Mouse (Mus musculus): ENCODE measurements around the gene Wdfy1.

Gene Wdfy1

DNA sequence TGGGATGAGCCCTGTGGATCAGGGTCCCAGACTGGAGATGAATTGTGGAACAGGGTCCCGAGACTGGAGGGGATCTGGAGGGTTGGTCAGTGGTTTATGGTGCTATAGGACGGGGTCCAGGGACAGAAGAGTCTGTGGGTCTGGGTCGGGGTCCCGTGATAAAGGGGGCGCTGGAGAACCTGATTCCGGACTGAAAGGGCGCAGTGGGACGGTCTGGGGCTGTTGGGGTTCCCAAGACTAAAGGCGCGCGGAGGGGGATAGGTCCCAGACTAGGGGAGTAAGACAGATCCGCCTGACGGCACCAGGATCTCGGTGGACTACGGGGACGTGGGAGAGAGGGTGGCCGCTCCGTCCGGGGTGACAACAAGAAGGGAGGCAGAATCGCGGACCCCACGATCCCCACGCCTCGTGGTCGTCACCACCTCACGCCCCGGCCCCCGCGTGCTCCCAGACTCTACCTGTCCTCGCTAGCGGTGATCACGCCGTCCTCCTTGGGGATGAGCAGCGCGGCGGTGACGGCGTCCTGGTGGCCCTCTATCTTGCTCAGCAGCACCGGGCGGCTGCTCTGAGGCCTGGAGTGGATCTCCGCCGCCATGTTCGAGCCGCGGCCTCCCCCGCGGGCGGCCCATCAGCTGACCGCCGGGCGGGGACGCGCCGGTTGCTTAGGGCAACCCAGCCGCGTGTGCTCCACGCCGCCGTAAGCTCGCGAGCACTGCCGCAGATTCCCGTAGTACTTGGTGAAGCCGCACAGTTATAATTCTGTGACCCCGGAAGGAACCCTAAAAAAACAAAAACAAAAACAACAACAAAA, 14.6 kb downstream of the Wdfy1 start:
- no peak for DNase-seq (ENCODE audit: low read depth)

DNA sequence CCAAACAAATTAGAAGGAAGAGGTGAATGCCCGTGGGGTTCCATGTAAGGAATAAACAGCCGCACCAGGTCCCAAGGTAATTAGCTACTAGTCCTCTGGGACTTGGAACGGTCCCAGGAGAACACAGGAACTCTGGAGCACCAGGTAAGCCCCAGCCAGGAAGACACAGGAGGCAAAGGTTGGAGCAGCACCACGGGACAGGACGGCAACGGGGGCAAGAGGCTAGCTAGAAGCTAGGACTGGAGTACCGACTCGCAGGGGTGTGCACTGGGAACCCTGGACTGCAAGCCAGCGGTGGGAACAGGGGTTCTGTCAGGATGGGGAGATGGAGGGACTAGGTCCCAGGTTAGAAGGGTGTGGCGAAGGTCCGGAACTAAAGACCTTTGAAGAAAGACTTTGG, 15.3 kb downstream of the Wdfy1 start:
- DNase-seq (ENCODE audit: low read depth): no peak

DNA sequence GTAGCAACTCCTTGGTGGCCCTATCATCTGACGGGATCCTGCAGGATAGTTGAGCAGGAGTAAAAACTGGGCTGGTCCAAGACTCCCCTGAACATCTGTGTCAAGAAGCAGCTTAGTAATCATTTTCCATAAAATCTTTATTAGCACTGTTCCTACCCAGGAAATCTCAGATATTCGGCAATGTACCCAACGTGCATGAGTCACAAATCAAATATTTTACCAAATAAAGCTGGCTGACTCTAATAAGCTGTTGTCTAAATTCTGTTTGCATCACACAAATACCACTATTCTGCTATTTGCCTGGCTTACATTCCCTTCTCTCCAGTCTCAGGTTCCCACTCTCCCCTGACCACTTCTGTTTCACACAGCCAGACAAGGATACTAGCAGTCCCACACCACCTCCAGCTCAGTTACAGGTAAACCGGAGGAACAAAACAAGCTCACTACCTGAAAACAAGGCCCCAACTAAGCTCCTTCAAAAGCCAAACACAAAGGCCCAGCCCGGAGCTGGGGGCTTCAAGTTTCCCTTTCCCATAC, 16.4 kb downstream of the Wdfy1 start:
- no peak for DNase-seq (ENCODE audit: low read depth)

DNA sequence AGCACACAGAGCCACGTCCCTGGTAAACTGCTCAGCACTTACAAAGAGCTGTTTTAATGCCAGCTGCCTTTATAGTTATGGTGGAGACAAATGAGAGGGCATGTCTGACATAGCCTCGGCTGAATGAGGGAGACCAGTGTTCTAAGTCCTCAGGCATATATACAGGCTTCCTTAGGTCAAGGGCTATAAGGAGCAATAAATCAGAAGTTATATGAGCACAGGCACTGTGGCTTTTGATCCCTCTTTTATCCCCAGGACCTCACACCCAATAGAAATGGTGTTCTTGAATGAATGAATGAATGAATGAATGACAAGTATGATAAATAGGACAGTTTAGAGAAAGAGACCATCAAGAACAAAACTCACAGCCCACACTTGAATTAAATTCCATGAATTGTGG, 16.9 kb downstream of the Wdfy1 start:
- no peak for DNase-seq (ENCODE audit: low read depth)

DNA sequence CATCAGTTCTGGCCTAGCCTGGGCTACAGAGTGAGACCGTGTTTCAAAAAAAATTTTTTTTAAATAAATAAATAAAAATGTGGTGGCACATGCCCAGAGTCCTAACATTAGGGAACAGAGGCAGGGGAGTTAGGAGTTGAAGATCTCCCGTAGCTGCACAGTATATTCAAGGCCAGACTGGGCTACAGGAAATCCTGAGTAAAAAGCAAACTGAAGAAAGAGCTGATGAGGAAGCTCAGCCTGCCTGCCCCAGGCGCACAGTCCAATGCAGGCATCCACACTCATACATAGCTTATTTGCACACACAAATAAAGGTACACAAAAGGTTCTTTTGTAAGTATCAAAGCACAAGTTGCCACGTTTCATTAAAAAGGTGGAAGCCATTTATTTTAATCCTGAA, 18.3 kb downstream of the Wdfy1 start:
- DNase-seq (ENCODE audit: low read depth): no peak

DNA sequence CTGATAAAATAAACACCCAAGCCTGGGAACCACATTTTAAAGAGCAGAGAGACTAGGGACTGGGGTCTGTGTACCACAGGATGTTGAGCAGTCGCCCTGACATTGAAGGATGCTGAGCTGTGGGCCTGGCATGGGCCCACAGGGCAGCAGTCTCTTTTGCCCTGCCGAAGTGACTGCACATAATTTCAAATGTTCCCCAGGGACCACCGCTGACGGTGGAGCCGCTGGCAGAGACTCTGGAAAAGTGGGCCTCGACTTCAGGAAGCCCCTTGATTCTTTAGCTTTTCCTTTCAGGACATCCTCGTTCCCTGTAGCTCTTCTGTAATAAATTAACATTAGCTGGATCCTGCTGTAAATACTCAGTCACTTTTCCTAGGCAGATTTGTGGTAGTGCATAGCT, 18.8 kb downstream of the Wdfy1 start:
- DNase-seq (ENCODE audit: low read depth): no peak

DNA sequence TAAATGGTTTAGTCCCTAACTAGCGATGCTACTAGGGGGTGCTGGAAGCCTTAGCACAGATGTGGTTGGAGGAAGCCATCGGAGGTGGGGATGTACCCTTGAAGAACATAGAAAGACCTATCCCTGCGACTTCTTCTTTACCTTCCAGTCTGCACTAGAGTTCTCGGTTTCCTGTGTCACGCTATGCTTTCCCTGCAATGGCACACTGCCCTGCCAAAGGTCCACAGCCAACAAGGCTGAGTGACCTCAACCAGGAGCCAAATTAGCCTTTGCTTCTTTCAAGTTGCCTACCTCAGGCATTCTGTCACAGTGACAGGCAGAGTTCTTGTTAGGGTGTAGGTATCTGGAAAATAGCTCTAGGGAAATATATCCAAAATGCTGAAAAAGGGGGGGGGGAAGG, 19.5 kb downstream of the Wdfy1 start:
- no peak for DNase-seq (ENCODE audit: low read depth)

DNA sequence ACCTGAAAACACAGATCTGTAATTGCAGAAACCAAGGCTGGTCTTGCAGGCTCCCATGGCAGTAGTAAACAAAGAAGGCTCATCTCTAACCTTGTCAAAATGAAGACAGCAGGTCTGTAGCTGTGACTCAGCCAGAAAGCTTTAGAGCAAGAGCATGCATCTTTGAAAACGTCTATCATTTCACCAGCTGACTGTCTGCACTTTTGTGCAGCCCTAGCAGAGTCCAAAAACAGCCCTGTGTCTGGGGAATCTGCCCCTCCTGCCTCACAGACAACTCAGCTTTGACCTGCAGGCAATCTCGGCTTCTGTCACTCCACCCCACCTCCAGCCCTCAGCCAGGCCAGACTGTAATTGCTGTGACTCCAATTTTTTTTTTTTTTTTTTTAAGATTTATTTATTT, 20.6 kb downstream of the Wdfy1 start:
- no peak for DNase-seq (ENCODE audit: low read depth)

DNA sequence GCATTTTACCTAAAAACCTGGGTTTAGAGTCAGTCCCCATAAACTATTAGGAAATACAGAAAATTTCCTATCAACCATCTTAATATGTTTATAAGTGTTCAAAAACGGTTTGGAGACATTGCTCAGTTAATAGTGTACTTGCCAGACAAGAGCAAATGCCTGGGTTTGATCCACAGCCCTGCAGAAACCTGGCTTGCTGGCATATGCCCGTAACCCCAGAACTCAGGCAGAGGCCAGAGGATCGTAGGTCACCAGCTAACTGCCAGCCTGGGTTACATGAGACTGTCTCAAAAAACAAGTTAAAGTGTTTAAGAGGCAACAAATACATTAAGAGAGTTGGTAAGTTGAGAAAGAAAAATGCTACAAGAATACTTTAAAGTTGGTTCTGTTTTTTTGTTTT, 21.0 kb downstream of the Wdfy1 start:
- no peak for DNase-seq (ENCODE audit: low read depth)

DNA sequence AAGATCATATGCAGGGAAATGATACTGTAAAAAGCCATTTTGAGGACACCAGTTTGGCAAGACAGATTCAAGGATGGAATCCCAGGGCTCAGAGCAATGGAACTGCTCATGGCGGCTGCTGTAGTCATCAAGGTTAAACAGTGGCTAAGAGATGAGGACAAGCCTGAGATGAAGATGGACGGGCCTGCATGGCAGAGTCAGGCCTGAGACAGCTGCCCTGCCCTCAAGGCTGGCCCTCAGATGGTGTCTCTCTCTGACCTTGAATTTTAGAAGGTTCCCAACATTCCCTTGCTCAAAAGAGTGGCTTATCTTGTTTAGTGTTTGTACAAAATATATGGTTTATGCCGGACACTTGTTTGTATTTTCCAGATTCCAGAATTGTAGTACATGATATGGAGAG, 22.5 kb downstream of the Wdfy1 start:
- DNase-seq (ENCODE audit: low read depth): no peak

DNA sequence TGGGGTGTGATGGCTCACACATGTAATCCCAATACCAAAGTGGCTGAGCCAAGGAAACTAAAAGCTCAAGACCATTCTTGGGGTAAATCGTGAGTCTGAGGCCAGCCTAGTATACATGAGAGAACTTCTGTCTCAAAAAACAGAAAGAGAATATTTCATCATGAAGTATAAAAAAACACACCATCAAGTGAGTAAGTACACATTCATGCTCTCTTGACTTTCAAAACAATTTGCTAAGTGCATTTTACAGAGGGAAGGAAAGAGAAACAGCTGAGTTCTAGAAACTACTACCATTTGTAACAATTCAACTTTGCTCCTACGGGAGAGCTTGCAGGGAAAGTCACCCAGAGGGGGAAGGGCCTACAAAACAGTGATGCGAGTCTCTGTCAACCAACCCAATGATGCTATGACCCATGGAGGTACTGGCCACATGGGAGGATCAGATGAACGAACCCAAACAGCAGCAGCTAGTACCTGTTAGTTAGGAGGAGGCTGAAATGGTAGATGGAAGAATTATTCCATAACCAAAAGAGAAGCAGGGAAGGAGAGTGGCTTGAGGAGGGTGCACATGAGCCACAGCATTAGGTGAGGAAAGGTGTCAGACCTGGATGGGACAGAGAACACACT, 23.1 kb downstream of the Wdfy1 start:
- no peak for DNase-seq (ENCODE audit: low read depth)

DNA sequence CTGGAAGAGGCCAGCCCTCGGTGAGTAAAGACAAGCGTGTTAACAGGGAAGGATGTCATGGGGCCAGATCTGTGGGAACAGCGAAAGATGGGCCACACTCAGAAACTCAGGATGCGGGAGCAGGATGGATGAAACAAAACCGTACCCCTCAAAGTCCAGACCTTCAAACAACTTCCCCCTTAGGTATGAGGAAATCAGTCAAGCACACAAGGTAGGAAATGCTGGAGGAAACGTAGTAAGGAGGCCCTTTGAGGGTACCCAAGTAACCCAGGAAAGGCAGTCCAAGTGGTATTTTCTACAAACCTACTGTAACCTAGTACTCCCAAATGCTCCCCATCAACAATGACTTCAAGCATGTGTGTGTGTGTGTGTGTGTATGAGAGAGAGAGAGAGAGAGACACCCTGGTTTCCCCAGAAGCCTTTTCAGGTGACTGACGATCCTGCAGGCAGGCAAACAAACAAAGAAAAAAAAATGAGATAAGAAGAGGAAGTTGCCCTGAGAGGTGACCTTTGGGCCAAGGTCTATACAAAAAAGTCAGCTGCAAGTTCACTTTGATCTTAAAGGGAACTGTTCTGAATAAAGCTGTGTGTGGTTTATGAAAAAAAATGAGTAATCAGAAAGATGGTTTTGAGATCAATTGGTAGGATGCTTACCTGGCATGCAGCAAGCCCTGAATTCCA, 23.8 kb downstream of the Wdfy1 start:
- DNase-seq (ENCODE audit: low read depth): no peak

DNA sequence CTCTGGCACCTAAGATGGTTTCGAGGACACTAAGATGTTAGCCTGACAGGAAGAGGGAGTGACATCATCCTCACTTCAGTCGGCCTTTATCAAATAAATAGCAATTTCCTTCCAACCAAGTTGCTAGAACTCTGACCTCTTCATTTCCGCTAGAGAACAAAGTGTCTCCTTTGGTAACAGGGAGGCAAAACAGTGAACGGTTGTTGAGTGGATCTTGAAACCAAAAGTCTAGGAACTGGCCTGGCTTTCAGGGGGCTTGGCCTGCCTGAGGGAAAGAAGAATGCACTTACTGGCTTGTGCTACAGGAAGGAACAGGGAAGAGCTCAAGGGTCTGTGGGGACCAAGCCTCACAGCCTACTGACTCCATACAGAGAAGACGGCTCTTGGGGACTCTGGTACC, 24.8 kb downstream of the Wdfy1 start:
- no peak for DNase-seq (ENCODE audit: low read depth)

DNA sequence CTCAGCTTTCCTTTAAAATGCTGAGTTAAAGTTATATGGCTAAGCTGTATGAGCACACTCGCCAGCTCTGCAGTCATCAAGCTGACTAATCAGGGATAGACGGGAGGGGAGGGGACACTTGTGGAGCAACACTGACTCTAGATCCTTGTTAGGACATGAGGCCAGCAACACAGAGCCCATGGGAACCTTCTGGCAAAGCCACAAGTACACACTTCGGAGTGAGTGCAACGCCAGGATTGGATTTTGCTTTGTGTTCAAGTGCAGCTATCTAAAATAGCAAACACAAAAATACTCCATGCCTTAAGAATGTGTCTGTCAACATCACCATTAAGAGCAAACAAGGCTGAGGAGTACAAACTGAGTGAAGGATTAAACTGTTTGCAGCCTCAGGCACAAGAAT, 29.9 kb downstream of the Wdfy1 start:
- peak; percentile 66 for DNase-seq (ENCODE audit: low read depth)

DNA sequence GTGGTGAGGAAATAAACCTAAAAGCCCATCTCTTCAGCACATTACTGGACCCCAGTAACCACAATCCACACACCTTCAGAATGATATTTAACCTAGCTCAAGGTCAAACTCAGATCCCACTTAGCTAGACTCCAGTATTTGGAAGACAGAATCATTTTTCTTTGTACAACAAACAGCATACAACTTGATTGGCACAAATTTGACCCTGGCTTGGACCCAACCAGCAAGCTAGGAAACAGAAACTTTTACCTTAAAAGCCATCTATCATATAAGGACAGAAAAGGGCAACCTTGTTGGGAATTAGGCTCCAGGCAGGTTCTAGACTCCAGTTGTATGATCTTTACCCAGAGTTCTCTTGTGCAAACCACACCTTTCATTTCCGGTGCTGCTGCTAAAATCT, 32.6 kb downstream of the Wdfy1 start:
- no peak for DNase-seq (ENCODE audit: low read depth)

DNA sequence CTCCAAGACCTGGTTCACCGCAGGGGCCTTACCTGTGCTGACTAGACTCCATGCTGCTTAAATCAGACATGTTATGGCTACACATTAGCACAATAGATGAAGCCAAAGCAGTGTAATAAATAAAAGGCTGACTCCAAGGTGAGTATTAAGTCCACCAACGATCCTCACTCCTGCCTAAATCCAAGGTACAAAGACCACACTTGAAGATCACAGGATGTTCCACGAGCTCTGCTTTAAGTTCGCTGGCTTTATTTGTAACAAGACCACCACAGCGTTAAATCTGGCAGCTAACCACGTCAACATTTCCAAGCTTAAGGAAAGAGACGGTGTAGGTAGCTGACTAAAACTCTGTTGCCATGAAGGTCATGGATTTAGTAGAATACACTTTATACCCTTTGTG, 33.0 kb downstream of the Wdfy1 start:
- DNase-seq (ENCODE audit: low read depth): no peak

DNA sequence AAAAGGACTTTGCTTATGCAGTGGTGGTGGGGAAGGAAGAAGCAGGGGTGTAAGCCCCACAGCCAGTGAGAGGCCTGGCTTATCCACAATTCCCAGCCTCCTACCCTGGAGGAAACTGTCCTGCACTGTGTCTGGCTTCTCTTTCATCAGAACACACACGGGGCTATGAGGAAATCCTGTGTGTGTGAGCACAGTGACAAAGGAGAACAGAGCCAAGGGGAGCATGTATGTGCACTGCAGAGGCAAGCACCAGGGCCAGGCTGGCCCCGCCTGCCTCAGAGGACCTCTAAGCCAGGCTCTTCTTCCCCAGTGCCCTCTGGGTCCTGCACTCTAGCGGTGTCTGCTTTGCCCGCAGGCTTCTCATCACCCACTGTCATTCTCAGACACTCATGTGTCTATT, 34.9 kb downstream of the Wdfy1 start:
- no peak for DNase-seq (ENCODE audit: low read depth)

DNA sequence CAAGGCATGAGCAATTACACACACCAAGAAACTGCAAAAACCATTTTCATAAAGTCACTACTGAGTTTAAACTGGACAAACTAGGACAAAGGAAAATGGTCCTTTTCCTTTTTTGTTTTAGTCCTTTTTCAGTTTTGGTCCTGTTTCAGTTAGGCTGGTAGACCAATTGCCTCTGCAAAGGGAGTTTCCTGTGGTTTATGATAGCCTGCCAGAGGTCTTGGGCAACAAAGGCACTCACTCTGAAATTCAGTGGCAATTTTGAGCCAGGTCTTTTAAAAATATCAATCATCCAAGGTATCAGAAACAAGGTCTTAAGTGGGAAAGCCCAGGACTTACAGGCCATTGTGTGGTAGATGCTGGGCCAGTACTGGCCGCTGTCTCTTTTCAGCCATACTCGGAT, 36.2 kb downstream of the Wdfy1 start:
- DNase-seq (ENCODE audit: low read depth): no peak

DNA sequence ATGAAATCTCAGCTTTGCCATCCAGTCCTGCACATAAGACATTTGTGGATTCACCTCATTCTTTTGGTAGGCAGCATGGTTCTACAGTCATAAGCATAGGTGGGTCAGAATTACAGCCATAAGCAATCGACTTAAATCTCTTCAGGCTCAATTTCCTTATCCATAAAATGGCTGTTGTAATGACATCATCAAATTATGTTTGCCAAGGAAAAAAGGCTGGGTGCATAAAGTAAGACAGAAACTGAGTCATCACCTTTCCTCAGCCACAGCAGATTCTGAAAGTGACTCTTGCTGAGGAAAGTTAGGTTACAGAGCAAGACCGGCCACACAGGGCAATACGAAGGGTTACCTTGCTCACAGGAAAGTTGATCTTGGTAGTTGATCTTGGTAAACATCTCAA, 39.5 kb downstream of the Wdfy1 start:
- no peak for DNase-seq (ENCODE audit: low read depth)

DNA sequence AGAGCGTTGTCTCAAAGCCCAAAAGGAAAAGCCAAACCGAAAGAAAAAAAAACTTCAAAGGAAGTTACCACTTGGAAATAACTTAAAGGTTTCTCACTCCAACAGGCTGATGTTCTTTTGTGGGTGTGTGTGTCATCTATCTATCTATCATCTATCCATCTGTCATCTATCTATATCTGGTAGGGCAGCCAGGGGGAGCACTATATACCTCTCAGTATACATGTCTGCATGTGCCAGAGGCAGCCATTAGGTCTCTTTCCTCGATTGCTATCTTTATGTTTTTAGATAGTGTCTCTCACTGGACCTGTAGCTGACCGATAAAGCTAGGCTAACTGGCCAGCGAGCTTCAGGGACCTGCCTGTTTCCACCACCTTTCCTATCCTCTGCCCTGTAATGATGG, 41.1 kb downstream of the Wdfy1 start:
- DNase-seq (ENCODE audit: low read depth): no peak

DNA sequence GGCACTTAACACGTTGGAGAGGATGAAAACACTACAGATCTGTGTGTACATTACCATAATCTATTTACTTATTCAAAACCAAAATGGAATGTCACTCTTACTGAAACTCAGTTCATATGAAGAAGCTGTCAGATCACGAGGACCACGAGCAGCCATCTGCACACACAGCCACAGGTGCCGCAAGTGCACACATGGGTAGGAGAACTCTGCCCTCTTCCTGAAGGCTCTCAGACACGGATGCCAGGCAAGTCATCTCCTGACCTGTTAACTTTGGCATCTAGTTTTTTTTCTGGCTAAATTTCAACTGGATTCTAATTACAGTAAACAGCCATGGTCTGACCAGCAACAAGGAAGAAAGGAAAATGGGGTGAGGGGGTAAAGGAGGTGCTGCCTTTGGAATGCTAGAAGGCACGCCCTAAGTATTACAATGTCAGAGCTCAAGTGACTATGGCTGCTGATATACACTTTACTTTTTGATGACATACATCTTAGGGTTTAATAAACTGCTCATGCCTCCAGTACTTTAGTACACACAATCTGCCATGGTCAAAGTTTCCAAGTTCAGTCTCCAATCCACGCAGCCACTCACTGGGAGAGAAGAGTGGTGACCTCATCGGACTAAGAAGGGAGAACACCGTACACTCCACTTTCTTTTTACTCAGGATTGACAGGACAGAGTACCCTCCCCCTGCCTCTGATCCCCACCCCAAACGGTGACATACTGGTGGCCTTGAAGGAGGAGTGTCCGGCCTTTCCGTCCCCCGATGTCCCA, 61.6 kb downstream of the Wdfy1 start:
- no peak for DNase-seq (ENCODE audit: low read depth)

DNA sequence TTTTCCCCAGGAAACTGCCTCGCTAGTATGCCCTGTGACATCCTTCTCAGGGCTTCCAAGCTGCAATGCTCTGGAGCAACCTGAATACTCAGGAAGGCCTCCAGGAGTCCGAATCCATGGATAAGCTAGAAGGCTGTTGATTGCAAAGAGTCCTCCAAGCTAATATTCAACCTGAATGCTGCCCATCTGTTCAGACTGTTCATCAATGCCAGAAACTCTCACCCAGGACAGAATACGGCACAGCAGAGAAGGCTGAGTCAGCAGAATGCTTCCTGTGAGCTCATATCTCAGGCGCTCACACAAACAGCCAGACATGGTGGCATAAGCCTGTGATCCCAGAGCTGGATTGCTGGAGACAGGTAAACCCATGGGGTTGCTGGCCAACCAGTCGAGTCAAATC, 62.9 kb downstream of the Wdfy1 start:
- no peak for DNase-seq (ENCODE audit: low read depth)
